In genomic region chr15:78482518-78482917, GRCm38 (mm10) we compare ENCODE assay signal across 15 mouse cellular contexts. TPM values are rescaled to one million over a fixed set of nuclear protein-coding genes. Genes with fewer than 3 reads are reported as not detected.
"Had no signal": no experiment of that assay in that cellular context is flagged by ENCODE, and none has a peak within 500 bp of the region (broad histone marks: within the 10 kb centered on the region; RNA-seq: fewer than 3 reads in every experiment).

No protein-coding gene starts in this region.

- DNase-seq: kidney, postnatal 14 days; kidney, postnatal 4 days; liver, embryonic 13.5 days; lung, adult 2 months; lung, postnatal 14 days; right cerebral cortex, postnatal 4 days; thymus, adult 2 months; thymus, postnatal 14 days; thymus, postnatal 4 days had no signal

RNA-seq across cellular contexts. Expression of gene Il2rb, which starts 12.6 kb away (rescaled TPM):
- polyA plus RNA-seq: limb, embryonic 11.5 days; midbrain, embryonic 12.5 days; neural tube, embryonic 12.5 days had no signal

RNA-seq across cellular contexts. Expression of gene Tmprss6, which starts 14.1 kb away (rescaled TPM):
- total RNA-seq: layer of hippocampus, postnatal 14 days; megakaryocyte, adult 5-6 weeks had no signal
- polyA plus RNA-seq: macrophage had no signal
